Mouse (Mus musculus) erythroblast, embryonic 14.5 days (primary cell): ENCODE data around the gene Vps13d.

Experiments
- GATA1 ChIP-seq: IDR thresholded peaks from 2 replicates; pipeline ENCODE4 v1.6.1; 2012; ENCODE audit warnings: low read length, inconsistent platforms, mixed read lengths
- TAL1 ChIP-seq: IDR thresholded peaks from 3 replicates; pipeline ENCODE4 v1.6.1; 2012; ENCODE audit warnings: low read length, inconsistent platforms, mixed read lengths

GRCm38 (mm10) chr4:144980811-144981551 is 213.8 kb downstream of the Vps13d start:
- TF ChIP-seq GATA1 = 0 out of 2 replicates have a peak, but pooled peaks have one; percentile 16
- TF ChIP-seq TAL1 = no peak
